16 mouse cellular contexts compared by ENCODE assay signal in the genomic region with DNA sequence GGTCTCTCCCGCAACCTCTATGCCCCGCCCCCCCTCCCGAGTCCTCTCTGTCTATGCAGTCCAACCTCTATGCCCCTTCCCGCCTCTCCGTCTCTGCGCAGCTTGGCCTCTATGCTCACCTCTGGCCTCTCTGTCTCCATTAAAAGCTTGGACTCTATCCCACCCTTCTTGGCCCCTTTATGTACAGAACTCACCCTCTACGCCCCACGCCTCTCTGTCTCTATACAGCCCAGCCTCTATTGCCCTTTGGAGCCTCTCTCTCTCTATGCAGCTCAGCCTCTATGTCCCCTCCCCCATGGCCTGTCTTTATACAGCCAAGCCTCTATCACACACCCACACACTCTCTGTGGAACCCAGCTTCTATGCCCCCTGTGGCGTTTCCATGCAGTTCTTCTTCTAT. TPM values are rescaled to one million over a fixed set of nuclear protein-coding genes. Genes with fewer than 3 reads are reported as not detected.
DNase-seq lines count a peak whose midpoint lies in the region; ATAC-seq and TF ChIP-seq lines count a peak whose summit lies in the region.
"Had no signal": no experiment of that assay in that cellular context is flagged by ENCODE, and none has a peak within 500 bp of the region (broad histone marks: within the 10 kb centered on the region; RNA-seq: fewer than 3 reads in every experiment).

No protein-coding gene starts in this region.

- no peak overlapping the region for H3K4me3 ChIP-seq in midbrain, embryonic 10.5 days
- no peak overlapping the region for H3K4me3 ChIP-seq in midbrain, embryonic 13.5 days (replicated peaks)
- no peak overlapping the region for H3K4me3 ChIP-seq in liver, embryonic 13.5 days (replicated peaks)
- H3K4me3 ChIP-seq in gastrocnemius, adult 2 months, result no peak overlapping the region
- H3K4me3 ChIP-seq: hindbrain, embryonic 13.5 days; kidney, embryonic 15.5 days had no signal

- no peaks in the 10 kb centered on the region for H3K9me3 ChIP-seq in midbrain, embryonic 10.5 days (replicated peaks)
- H3K9me3 ChIP-seq in midbrain, embryonic 13.5 days, result no peaks in the 10 kb centered on the region
- no peaks in the 10 kb centered on the region for H3K9me3 ChIP-seq in liver, embryonic 13.5 days (replicated peaks)
- H3K9me3 ChIP-seq: hindbrain, embryonic 13.5 days; kidney, embryonic 15.5 days had no signal

- ATAC-seq in midbrain, embryonic 13.5 days, result no peak
- ATAC-seq in liver, embryonic 13.5 days (ENCODE audit: low read depth), result peak; percentile 11; the same call in 1 of the 2 replicates
- ATAC-seq: forebrain, embryonic 16.5 days had no signal

- H3K27me3 ChIP-seq in midbrain, embryonic 10.5 days (ENCODE audit: low read depth, poor library complexity, severe bottlenecking), result peaks cover 16% of the 10 kb centered on the region; the same call in 1 of the 2 replicates
- H3K27me3 ChIP-seq in midbrain, embryonic 13.5 days, result no peaks in the 10 kb centered on the region
- H3K27me3 ChIP-seq in liver, embryonic 13.5 days, result no peaks in the 10 kb centered on the region
- H3K27me3 ChIP-seq: hindbrain, embryonic 13.5 days; kidney, embryonic 15.5 days had no signal

- H3K4me2 ChIP-seq in midbrain, embryonic 13.5 days (replicated peaks), result no peak overlapping the region
- no peak overlapping the region for H3K4me2 ChIP-seq in liver, embryonic 13.5 days
- H3K4me2 ChIP-seq: heart, embryonic 11.5 days; hindbrain, embryonic 13.5 days; kidney, embryonic 15.5 days had no signal

- no peaks in the 10 kb centered on the region for H3K36me3 ChIP-seq in midbrain, embryonic 10.5 days
- H3K36me3 ChIP-seq in midbrain, embryonic 13.5 days, result no peaks in the 10 kb centered on the region
- no peaks in the 10 kb centered on the region for H3K36me3 ChIP-seq in liver, embryonic 13.5 days
- H3K36me3 ChIP-seq: hindbrain, embryonic 13.5 days; kidney, embryonic 15.5 days had no signal

- no peak for TF ChIP-seq CTCF in gastrocnemius, adult 2 months (IDR thresholded peaks at IDR 0.05)

- H3K9ac ChIP-seq in midbrain, embryonic 13.5 days (replicated peaks), result no peak overlapping the region
- no peak overlapping the region for H3K9ac ChIP-seq in liver, embryonic 13.5 days
- H3K9ac ChIP-seq: hindbrain, embryonic 13.5 days; kidney, embryonic 15.5 days had no signal

- H3K27ac ChIP-seq in midbrain, embryonic 10.5 days (replicated peaks), result peak overlapping the region; percentile 96
- H3K27ac ChIP-seq in midbrain, embryonic 13.5 days, result no peak overlapping the region
- no peak overlapping the region for H3K27ac ChIP-seq in liver, embryonic 13.5 days
- no peak overlapping the region for H3K27ac ChIP-seq in gastrocnemius, adult 2 months
- H3K27ac ChIP-seq: hindbrain, embryonic 13.5 days; kidney, embryonic 15.5 days had no signal

- intact Hi-C loops in gastrocnemius, adult 2 months (cut with DNase I), result no loop called here

- peak; percentile 19 for DNase-seq in cerebellum, adult 9-11 months
- no peak for DNase-seq in cerebellum, adult 8-10 months
- peak; percentile 31 for DNase-seq in midbrain, embryonic 10.5 days (ENCODE audit: low spot score)
- DNase-seq in liver, embryonic 13.5 days, result no peak
- no peak for DNase-seq in gastrocnemius, adult 2 months
- no peak for DNase-seq in spleen, postnatal 4 days (ENCODE audit: low spot score in 2 of 2)
- DNase-seq: adrenal gland, postnatal 10 days; cerebellum, postnatal 25 days; heart, postnatal 10 days; kidney, postnatal 4 days; lung, adult 18-20 months had no signal

- 59% methylated on average over 7 of the region's 9 CpGs for WGBS in midbrain, embryonic 10.5 days
- 76% methylated on average over 9 of the region's 9 CpGs for WGBS in midbrain, embryonic 13.5 days
- WGBS in liver, embryonic 13.5 days (ENCODE audit: insufficient replicate concordance), result 70% methylated on average over 9 of the region's 9 CpGs

- peaks cover 39% of the 10 kb centered on the region for H3K4me1 ChIP-seq in midbrain, embryonic 10.5 days
- no peaks in the 10 kb centered on the region for H3K4me1 ChIP-seq in midbrain, embryonic 13.5 days (replicated peaks)
- peaks cover 9% of the 10 kb centered on the region for H3K4me1 ChIP-seq in liver, embryonic 13.5 days (replicated peaks)
- H3K4me1 ChIP-seq: hindbrain, embryonic 13.5 days; kidney, embryonic 15.5 days had no signal

RNA-seq across cellular contexts. Expression of gene Las1l, which starts 13.2 kb away (rescaled TPM):
- polyA plus RNA-seq in midbrain, embryonic 10.5 days (2016; fragmentation: Nextera tagmentation; extraction: Ambion mirVana), result 70.1 and 72.0 TPM in 2 replicates
- polyA plus RNA-seq in midbrain, embryonic 13.5 days (2015; fragmentation: Nextera tagmentation; extraction: Ambion mirVana), result 98.2 TPM in 2 replicates
- polyA plus RNA-seq in liver, embryonic 13.5 days (2015; fragmentation: Nextera tagmentation; extraction: Ambion mirVana), result 42.1 and 46.8 TPM in 2 replicates
- 10 to 100 TPM; 30.9 to 33.2 TPM for total RNA-seq in gastrocnemius, adult 2 months (2021)

Comparison
In these comparisons a context has a peak if more than half of its experiments do, and no peak if none do; other contexts are left out.
1. DNase-seq: peak in cerebellum, adult 9-11 months (single experiment) and midbrain, embryonic 10.5 days (single experiment); none in cerebellum, adult 8-10 months (single experiment), liver, embryonic 13.5 days (single experiment), gastrocnemius, adult 2 months (single experiment) and spleen, postnatal 4 days (0 of 2).